Mouse (Mus musculus) adrenal gland, adult 2 months (tissue): ENCODE data around the gene Pard3. TPM values are rescaled to one million over a fixed set of nuclear protein-coding genes. Genes with fewer than 3 reads are reported as not detected.

Source experiments
- DNase-seq: peaks from one replicate; pipeline ENCODE4 v3.0.0; 2021
- polyA plus RNA-seq: library from polyadenylated mRNA; depleted of rRNA; stranded (reverse); fragments of >200 nt; gene quantifications from 2 replicates; pipeline ENCODE4 v1.2.3, GENCODE M21; 2012; rRNA removed
- total RNA-seq, 2 experiments: library from RNA; stranded (reverse); gene quantifications; 2 replicates each; pipeline ENCODE4 v1.2.3; 2021

Gene Pard3
- total and polyA plus RNA-seq, 3 experiments, result 31.4 to 56.9 (median 45.4) TPM

DNA sequence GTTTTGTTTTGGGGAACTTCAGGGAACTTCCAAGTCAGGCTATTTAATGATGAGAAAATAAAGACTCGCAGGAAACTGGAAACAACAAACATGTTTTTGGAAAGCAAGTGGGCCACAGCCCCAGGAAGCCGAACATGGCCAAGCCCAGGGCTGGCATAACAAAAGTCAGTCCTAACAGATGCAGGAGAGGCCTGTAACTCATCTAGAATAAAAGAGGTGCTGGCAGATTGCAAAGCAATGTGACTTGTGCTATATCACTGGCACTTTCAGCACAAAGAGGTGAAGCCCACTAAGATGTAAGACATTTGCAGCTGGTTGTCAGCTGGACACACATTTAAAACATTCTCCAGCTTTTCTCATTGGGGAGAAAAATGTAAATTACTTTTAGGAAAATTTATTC lies 553.0 kb downstream of the Pard3 start:
- DNase-seq, result no peak

DNA sequence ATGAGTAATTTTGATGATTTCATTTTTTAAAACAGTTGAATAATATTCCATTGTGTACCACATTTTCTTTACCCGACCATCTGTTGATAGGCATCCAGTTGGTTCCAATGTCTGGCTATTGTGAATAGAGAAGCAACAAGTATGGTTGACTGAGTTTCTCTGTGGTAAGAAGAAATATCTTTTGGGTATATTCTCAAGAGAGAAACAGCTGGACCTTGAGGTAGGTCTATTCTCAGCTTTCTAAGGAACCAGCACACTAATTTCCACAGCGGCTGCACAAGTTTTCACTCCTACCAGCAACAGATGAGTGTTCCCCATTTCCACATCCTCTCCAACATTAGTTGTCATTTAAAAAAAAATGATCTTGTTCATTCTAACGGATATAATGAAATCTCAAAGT lies 558.4 kb downstream of the Pard3 start:
- DNase-seq, result no peak

DNA sequence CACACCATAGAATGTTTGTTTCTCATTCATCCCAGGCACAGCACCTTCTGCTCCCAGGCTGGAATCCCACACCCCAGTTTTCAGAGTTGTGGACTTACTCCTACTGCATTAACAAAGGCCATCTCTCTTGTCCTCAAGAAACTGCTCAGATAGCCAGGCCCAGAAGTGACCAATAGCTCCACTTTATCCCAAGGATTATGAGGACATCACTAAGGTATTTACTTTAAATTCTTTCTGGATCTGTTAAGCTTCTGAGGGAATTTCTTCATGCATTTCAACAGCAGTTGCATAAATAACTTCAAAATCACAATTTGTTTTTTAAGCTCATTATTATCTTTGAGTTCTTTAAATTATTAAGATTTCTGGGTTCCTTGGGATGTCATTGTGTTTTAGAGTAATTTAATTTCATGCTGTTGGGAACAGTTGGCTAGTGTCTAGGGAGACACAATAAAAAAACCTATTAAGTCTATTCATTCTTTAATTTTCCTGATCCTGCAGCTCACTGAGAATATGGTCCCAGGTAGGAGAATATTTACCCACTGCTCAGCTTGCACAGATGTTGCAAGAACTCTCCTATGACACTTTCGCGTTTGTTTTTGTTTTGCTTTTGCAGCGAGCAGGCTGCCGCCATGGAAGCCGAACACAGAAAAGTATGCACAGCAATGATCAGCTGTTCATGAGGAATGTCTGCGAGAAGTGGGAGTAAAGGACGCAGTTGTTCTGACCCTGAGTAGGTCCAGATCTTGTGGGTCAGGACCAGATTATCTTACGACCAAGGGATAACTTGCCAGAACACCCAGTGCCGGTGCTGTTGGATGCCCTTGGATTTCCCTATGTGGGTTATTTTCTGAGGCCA lies 574.8 kb downstream of the Pard3 start:
- DNase-seq, result no peak

DNA sequence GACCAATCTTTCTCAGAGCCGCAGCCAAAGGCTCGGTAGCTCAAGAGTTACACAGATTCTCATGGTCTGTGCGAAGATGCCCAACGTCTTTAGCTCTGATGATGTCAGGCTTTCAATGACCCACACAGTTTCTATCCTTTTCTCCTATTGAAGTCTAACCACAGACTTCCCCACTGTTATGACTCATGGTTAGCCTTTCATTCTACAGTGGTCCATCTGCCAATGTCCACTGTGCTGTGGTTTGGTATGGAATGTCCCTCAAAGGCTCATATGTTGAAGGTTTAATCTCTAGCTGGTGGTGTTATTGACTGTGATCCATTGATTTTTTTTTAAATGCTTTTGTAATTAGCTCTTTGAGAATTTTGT lies 575.4 kb downstream of the Pard3 start:
- DNase-seq, result no peak

DNA sequence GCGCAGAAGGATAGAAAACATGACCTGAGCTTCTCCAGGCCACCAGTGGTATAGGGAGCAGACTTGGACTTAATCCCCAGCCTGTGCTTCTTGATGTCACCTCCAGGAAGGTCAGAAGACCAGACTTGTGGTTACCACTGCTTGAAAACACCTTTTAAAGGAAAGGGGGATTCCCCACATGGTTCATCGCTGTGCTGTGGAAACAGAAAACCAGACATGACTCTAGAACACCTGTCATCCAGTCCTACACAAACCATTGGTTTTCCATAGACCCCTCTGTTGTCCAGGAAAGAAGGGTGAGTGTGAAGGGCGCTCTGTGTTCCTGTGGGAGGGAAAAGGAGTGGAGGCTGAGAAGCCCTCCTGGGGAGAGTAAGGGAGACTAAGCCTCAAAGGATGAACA lies 591.9 kb downstream of the Pard3 start:
- DNase-seq, result no peak

Other genes starting within 250 kb of the Pard3 start
- gene Tomm20, start 118.0 kb upstream of the Pard3 start, total RNA-seq, result 100 to 1,000 TPM; 171 to 206 TPM
- 1,002 and 1,582 TPM in 2 replicates for gene Tomm20, start 118.0 kb upstream of the Pard3 start, polyA plus RNA-seq
- gene Rbm34, start 92.8 kb upstream of the Pard3 start, total RNA-seq, result 10 to 100 TPM in 1 of 2 experiments, 1 to 10 TPM in 1; 9.2 to 12.1 TPM
- 3.0 and 5.0 TPM in 2 replicates for gene Rbm34, start 92.8 kb upstream of the Pard3 start, polyA plus RNA-seq